Mouse (Mus musculus) thymus, adult 2 months (tissue): ENCODE measurements around the gene Rpsa.

Source experiments
- CTCF ChIP-seq: fragments of 200-500 bp; IDR thresholded peaks from 2 replicates; pipeline ENCODE4 v1.5.1; 2012; ENCODE audit warnings: mild to moderate bottlenecking, control low read depth, low read length, moderate library complexity, borderline replicate concordance; ENCODE audit not compliant: control insufficient read depth, poor library complexity, insufficient read depth; ENCODE audit errors: extremely low read depth
- POLR2A ChIP-seq: fragments of 200-500 bp; IDR thresholded peaks from 2 replicates; pipeline ENCODE4 v1.6.1; 2012; ENCODE audit warnings: mild to moderate bottlenecking, low read length, control low read depth, moderate library complexity; ENCODE audit not compliant: control insufficient read depth, poor library complexity, insufficient read depth; ENCODE audit errors: extremely low read depth

GRCm38 (mm10) chr9:120134529-120135160 is 7.2 kb downstream of the Rpsa start:
- TF ChIP-seq CTCF, result no peak
- no peak for TF ChIP-seq POLR2A
